Mouse (Mus musculus) lung, embryonic 14.5 days (tissue): ENCODE results near the gene Nek5. TPM values are rescaled to one million over a fixed set of nuclear protein-coding genes. Genes with fewer than 3 reads are reported as not detected.
A peak's percentile ranks its signal among the peaks of the same experiment; 100 is the strongest.

Experiments used
- ATAC-seq: fragments of 200-750 bp; cut with Nextera tagmentation; 2 replicates; pipeline ENCODE4 v1.8.0; 2017; ENCODE audit warnings: mild to moderate bottlenecking, moderate TSS enrichment, moderate library complexity; ENCODE audit not compliant: insufficient read depth
- DNase-seq: peaks from one replicate; pipeline ENCODE4 v3.0.0-alpha.2; 2015
- H3K27ac ChIP-seq: fragments of 300-500 bp; sonication (generic); 2 replicates; pipeline ENCODE4 v1.5.1; 2014; ENCODE audit warnings: low read depth, mild to moderate bottlenecking, moderate library complexity
- H3K27me3 ChIP-seq: fragments of 300-500 bp; sonication (generic); 2 replicates; pipeline ENCODE4 v1.6.1; 2014; ENCODE audit warnings: low read length, control low read depth; ENCODE audit not compliant: insufficient read depth
- H3K36me3 ChIP-seq: fragments of 300-500 bp; sonication (generic); 2 replicates; pipeline ENCODE4 v1.6.1; 2014; ENCODE audit warnings: control low read depth; ENCODE audit not compliant: insufficient read depth
- H3K4me1 ChIP-seq: fragments of 300-500 bp; sonication (generic); 2 replicates; pipeline ENCODE4 v1.6.1; 2014; ENCODE audit warnings: antibody characterized with exemption, control low read depth; ENCODE audit not compliant: insufficient read depth
- H3K4me2 ChIP-seq: fragments of 300-500 bp; sonication (generic); 2 replicates; pipeline ENCODE4 v1.6.1; 2014; ENCODE audit warnings: mild to moderate bottlenecking
- H3K4me3 ChIP-seq: fragments of 300-500 bp; sonication (generic); 2 replicates; pipeline ENCODE4 v1.5.1; 2014; ENCODE audit warnings: low read depth, low read length
- H3K9ac ChIP-seq: fragments of 300-500 bp; sonication (generic); 2 replicates; pipeline ENCODE4 v1.6.1; 2014
- H3K9me3 ChIP-seq: fragments of 300-500 bp; sonication (generic); 2 replicates; pipeline ENCODE4 v1.6.1; 2016; ENCODE audit warnings: low read depth, low read length, control low read depth
- CTCF ChIP-seq: IDR thresholded peaks from 2 replicates; pipeline ENCODE4 v1.5.1; 2016; ENCODE audit warnings: antibody characterized with exemption, low read depth
- whole genome bisulfite sequencing: fragments of 180-500 bp; shearing (Covaris S2); extraction: QIAGEN DNeasy Blood & Tissue Kit; methylation state at CpG from one replicate; pipeline ENCODE4 v1.1.7; 2014; 5-methylcytosine and 5-hydroxymethylcytosine counted together
- polyA plus RNA-seq: library from polyadenylated mRNA; unstranded; fragments of >200 nt; fragmentation: Nextera tagmentation; extraction: Ambion mirVana; gene quantifications from 2 replicates; pipeline ENCODE4 v1.2.1, GENCODE M21; 2014

The Nek5 gene
- polyA plus RNA-seq = 0.26 and 0.27 TPM in 2 replicates

DNA sequence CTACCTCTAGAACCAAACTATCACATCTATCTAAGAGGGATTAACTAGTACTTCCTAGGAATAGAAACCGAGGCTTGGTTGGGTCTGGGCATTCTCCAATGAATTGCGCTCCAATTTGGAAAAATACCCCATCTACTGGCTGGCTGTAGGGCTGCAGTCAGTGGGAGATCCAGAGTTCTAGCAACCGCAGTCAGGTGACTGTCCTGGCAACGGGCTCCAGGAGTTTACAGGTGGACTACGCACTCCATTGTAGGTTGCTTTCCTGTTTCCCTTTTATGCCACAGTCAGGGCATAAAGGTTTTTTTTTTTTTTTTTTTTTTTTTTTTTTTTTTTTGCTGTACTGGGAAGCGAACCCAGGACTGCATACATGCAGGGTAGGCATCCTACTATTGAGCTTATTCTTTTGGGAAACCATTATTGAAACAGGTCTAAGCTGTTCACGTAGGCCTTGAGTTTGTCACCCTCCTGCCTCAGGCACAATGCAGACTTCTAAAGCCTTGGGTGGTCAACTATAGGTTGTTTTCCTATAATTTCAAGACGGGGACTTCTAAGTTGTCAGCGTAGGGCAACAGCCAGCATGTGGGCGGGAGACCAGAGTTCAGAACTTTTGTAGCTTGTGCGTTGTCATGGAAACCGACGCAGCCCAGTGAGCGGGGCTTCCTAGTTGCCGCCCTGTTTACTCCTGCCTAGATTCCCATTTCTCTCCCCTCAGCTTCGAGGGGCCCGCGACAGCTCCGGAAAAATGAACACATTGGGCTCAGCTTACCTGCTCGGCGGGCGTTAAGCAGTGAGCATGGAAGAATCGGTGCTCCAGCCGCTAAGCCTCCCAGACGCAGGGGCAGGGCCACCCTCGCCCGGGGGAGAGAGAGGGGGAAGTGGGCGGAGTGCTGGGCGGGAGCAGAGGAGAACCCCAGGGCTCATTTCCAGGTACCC, at the start of gene Nek5:
Gene Nek5, minus strand, starts transcription at position 834 of the 933 bp plus-strand sequence.
- DNase-seq = peak; percentile 86
- peak; percentile 88 for ATAC-seq
- peak within 1 kb of the TSS; percentile 81 for H3K4me2 ChIP-seq
- no peak within 1 kb of the TSS for H3K27ac ChIP-seq
- peak within 1 kb of the TSS; percentile 45 for H3K4me3 ChIP-seq
- 2% methylated on average over 29 of the region's 29 CpGs for WGBS
- H3K9ac ChIP-seq = peak within 1 kb of the TSS; percentile 40
- TF ChIP-seq CTCF = peak; percentile 56
- H3K27me3 ChIP-seq = no peaks in the 10 kb centered on the region
- H3K4me1 ChIP-seq = no peaks in the 10 kb centered on the region
- 0 out of 2 replicates have a peak, but pooled peaks cover 15% of the 10 kb centered on the region for H3K36me3 ChIP-seq
- H3K9me3 ChIP-seq = no peaks in the 10 kb centered on the region

- DNase-seq = no peak
- no peaks in the 10 kb centered on the region for H3K27me3 ChIP-seq
- ATAC-seq = no peak
- H3K4me2 ChIP-seq = no peak overlapping the region
- H3K9me3 ChIP-seq = no peaks in the 10 kb centered on the region
- H3K4me1 ChIP-seq = no peaks in the 10 kb centered on the region
- no peak overlapping the region for H3K27ac ChIP-seq
- TF ChIP-seq CTCF = no peak
- no peak overlapping the region for H3K9ac ChIP-seq
- 88% methylated on average over 5 of the region's 5 CpGs for WGBS
- H3K4me3 ChIP-seq = no peak overlapping the region
- peaks cover 60% of the 10 kb centered on the region for H3K36me3 ChIP-seq
Observed at GRCm38 (mm10) chr8:22169167-22169566, 44.3 kb upstream of the Nek5 start.

DNA sequence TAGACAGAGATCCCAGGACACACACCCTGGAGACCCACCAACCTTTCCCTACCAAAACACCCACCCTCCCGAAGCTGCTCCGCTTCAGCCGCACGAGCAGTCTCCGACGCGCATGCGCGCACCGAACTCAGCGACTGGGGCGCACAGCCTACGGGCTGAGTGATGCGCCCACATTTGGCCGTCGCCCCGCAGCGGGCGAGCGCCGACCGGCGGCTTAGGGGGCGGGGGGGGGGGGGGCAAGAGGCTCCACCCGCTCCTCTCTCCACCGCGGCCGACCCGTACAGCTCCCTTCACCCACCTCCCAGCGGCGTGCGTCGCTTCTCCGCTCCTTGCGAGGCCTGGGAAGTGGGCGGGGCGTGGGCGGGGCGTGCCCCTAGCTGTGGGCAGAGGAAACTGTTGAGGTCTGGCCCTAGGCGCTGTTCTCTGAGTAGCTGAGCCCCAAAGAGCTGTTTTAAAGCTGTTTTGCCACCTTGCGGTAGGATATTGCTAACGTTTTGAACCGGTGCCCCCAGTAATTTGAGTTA, 41.3 kb upstream of the Nek5 start, which contains the start of gene Nek3:
Gene Nek3, minus strand, starts transcription at position 356 of the 524 bp plus-strand sequence.
- H3K4me1 ChIP-seq = no peaks in the 10 kb centered on the region
- TF ChIP-seq CTCF = peak; percentile 71
- peak within 1 kb of the TSS; percentile 60 for H3K4me2 ChIP-seq
- 0% methylated on average over 35 of the region's 43 CpGs for WGBS
- peaks cover 38% of the 10 kb centered on the region for H3K36me3 ChIP-seq
- H3K27ac ChIP-seq = peak within 1 kb of the TSS; percentile 76
- peak; percentile 99 for ATAC-seq
- peak within 1 kb of the TSS; percentile 56 for H3K9ac ChIP-seq
- no peaks in the 10 kb centered on the region for H3K9me3 ChIP-seq
- no peaks in the 10 kb centered on the region for H3K27me3 ChIP-seq
- DNase-seq = peak; percentile 94
- H3K4me3 ChIP-seq = peak within 1 kb of the TSS; percentile 53

DNA sequence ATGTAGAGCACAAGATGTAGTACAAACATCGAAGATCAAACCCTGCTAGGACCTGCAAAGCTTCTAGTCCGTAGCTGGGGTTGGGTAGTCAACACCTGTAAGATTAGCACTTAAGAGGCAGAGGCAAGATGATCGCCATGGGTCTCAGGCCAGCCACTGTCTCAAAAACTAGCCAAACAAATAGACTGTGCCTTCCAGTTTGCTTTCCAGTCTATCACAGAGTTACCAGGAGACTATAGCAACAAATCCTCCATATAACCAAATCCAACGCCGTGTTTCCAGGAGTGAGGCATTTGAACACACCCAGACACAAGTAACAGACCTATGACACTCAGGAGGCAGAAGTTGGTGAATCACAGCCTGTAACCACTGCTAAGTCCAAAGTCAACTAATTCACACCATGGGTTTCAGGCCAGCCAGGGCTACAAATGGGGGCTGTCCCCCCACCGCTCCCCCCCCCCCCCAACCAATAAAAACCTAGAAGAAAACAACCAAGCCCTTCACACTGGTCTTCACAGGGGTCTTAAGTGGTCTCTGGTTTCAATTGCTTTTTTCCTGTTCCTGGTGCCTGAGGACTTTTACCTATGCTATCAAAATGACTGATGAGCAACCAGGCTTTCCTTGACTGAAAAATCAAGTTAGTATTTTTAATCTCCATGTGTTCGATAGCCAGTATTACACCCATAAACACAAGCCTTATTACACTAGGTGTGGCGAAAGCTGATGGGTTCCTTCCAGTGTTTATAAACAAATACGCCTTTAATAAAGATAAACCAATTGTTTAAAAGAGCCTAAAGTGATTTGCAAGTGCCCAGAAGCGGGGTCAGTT, 40.6 kb upstream of the Nek5 start:
- Histone ChIP-seq H3K4me1 (no peaks in the 10 kb centered on the region), H3K36me3 (peaks cover 31% of the 10 kb centered on the region), H3K27me3 (no peaks in the 10 kb centered on the region), H3K9me3 (no peaks in the 10 kb centered on the region), H3K9ac (peak overlapping the region; percentile 56), H3K4me3 (peak overlapping the region; percentile 53), H3K4me2 (peak overlapping the region; percentile 60), H3K27ac (peak overlapping the region; percentile 76; the same call in 1 of the 2 replicates)
- DNase-seq = no peak
- no peak for TF ChIP-seq CTCF
- 46% methylated on average over 10 of the region's 10 CpGs for WGBS
- ATAC-seq = peak; percentile 1; the same call in 1 of the 2 replicates

GRCm38 (mm10) chr8:22164431-22164830, 39.6 kb upstream of the Nek5 start:
- Histone ChIP-seq H3K9me3 (no peaks in the 10 kb centered on the region), H3K36me3 (peaks cover 21% of the 10 kb centered on the region), H3K4me2 (no peak overlapping the region), H3K4me3 (no peak overlapping the region), H3K9ac (no peak overlapping the region), H3K27me3 (no peaks in the 10 kb centered on the region), H3K4me1 (no peaks in the 10 kb centered on the region), H3K27ac (no peak overlapping the region)
- no peak for ATAC-seq
- TF ChIP-seq CTCF = no peak
- DNase-seq = no peak
- WGBS = 67% methylated on average over 10 of the region's 10 CpGs

DNA sequence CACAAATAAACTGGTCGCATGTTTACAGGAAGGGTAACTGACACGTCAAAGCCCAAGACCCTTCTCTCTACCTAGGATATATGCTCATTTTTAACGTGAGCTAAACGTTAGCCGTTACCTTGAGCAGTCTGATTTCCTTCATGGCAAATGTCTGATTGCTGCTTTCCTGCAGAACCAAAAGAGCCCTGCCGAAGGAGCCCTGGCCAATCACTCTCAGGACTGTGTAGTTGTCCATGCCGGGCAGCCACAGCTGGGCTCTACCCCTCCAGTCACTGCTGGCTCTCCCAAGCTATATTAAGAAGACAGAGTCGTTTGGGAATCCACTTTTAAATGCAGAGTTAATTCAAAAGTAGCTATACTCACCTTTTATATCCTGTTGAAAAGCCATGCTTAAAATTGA, 37.4 kb upstream of the Nek5 start:
- no peak overlapping the region for H3K9ac ChIP-seq

More for the DNA sequence above, 37.4 kb upstream of the Nek5 start:
- no peak for ATAC-seq
- Histone ChIP-seq H3K27ac (no peak overlapping the region), H3K4me2 (no peak overlapping the region), H3K4me1 (no peaks in the 10 kb centered on the region), H3K4me3 (no peak overlapping the region), H3K27me3 (no peaks in the 10 kb centered on the region), H3K36me3 (no peaks in the 10 kb centered on the region; the same call in 1 of the 2 replicates), H3K9me3 (no peaks in the 10 kb centered on the region)
- no peak for DNase-seq
- TF ChIP-seq CTCF = no peak
- 64% methylated on average over 8 of the region's 8 CpGs for WGBS
